Mouse (Mus musculus): Measurements from ENCODE around the gene Rccd1. TPM values are rescaled to one million over a fixed set of nuclear protein-coding genes. Genes with fewer than 3 reads are reported as not detected.
A peak's percentile ranks its signal among the peaks of the same experiment; 100 is the strongest.

Gene Rccd1
- total RNA-seq, 2 experiments from 2014 or later = 13.1 to 14.5 TPM

DNA sequence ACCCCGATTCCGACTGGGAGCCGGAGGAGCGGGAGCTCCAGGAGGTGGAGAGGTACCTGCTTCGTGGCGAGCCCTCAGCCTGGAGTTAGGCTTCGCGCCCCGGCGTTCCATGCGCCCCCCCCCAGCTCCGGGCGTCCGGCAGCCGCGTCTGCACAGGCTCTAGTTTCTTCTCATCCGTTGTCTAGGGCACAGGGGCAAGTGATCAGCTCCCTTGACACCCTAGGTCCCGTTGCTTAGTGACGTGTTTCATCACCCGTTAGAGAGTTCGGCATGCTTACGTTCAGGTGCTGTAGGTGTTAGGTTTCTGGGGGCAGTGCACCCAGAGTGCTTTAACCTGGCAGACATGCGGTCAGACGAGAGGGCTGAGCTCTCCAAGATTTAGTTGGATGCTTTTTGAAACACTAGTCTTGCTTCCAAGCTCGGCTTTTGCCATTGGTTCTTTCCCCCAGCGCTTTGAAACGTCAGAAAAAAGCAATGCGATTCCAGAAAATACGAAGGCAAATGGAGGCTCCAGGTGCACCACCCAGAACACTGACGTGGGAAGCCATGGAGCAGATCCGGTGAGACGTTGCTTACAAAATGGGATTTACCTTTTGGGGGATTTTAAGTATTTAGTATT, 62.8 kb downstream of the Rccd1 start:
- peak in 1 of 2 experiments; percentile 7 for DNase-seq (ENCODE audit: low spot score in 2 of 2)

DNA sequence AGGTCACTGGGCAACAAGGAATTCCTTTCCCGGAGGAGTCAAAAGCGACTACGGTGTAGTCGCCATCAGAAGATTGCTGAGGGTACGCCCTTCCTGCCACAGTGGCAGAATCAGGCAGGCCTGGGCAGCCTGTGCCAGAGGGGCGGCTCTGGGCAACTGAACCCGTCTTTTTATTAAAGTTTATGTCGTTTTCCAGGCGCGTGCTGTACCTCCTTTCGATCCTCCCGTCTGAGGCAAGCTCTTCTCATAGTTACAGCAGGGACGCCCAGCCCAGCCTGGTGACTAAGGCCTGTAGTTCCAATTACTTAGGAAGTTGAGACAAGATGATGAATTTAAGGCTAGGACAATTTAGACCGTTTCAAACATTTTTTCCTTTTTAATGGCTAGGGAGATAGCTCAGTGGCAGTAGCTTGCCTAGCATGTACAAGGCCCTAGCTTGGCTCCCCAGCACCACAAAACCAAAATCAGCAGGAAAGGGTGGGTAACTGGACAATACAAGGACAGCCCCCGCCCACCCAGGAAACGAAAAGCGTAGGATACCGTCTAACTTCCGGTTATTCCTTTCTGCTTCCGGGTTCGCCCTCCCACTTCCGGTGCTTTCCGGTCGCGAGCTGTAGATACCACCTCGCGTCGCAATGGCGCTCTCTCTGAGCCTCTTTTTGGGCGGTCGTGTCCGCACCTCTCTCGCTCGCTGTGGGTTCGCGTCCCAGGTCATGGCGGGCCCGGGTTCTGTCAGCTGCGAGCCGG, 63.5 kb downstream of the Rccd1 start, which contains the start of gene Ngrn:
Gene Ngrn (plus strand): TSS at position 591 of the 747 bp plus-strand sequence.
- peak; percentile 87 to 88 for DNase-seq (ENCODE audit: low spot score in 2 of 2)

DNA sequence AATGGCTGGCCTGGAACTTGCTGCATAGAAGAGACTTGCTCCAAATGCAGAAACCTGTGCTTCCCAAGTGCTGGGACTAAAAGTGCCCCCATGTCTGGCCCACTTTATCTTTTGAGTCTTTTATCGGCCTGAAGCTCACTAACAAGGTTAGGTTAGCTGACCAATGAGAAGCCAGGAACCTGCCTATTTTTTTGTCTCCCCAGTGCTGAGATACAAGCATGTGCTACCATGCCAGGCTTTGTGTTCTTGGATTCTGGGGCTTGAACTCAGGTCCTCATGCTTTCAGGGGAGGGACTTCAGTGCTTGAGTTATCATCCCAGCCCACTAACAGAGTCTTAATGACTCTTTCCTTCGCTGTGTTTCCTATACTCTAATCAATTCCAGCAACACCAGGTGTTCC, 66.5 kb downstream of the Rccd1 start:
- DNase-seq (ENCODE audit: low spot score in 2 of 2) = no peak

DNA sequence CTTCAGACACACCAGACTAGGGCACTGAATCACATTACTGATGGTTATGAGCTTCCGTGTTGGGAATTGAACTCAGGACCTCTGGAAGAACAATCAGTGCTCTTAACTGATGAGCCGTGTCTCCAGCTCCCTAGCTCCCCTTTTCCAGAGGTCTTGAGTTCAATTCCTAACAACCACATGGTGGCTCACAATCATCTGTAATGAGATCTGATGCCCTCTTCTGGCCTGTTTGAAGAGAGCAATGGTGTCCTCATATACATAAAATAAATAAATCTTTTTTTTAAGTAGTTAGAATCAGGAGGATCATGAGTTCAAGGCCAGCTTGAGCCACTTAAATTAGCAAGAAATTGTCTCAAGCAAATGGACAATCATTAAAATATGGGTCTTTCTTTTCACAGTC, 68.3 kb downstream of the Rccd1 start:
- DNase-seq (ENCODE audit: low spot score in 2 of 2) = no peak

DNA sequence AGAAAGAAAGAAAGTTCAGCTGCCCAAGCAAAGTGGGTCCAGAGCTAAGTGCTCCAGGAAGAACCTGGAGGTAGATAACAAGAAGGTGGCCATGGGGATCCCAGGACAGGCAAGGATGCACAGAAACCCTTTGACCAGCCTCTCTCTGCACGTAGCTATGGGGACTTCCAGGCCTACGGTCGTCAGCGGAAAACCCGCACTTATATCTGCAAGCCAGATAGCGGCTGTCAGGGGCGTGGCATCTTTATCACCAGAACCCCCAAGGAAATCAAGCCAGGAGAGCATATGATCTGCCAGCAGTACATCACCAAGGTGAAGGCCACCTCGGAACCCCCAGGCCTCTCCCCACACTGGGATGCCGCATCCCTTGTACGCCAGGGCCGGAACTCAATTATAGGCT, 71.4 kb downstream of the Rccd1 start:
- DNase-seq (ENCODE audit: low spot score in 2 of 2) = no peak

DNA sequence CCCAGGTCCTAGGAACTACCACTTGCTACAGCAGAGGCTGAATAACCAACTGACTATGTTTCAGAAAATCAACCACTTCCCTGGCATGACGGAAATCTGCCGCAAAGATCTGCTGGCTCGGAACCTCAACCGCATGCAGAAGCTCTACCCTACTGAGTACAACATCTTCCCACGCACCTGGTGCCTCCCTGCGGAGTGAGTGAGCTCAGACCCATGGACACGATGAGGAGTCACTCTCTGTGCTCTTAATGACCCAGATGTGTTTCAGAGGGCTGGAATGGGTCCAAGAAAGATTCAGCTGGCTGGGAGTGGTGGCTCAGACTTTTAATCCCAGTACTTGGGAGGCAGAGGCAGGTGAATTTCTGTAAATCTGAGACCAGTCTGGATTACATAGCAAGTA, 71.8 kb downstream of the Rccd1 start:
- no peak for DNase-seq (ENCODE audit: low spot score in 2 of 2)

DNA sequence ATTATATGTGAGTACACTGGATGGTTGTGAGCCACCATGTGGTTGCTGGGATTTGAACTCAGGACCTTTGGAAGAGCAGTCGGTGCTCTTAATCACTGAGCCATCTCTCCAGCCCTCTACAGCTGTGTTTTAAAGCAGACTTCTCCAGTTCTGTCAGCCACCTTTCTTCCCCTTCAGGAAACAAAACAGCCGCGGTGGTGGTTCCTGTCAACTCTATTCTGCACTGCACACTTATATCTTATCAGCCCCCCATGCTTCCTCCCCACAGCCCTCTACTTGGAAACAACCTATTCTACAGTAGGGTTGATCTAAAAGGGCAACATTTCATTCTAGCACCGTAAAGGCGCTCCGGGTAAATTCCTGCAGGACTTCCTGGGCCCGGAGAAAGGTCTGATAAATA, 77.4 kb downstream of the Rccd1 start:
- no peak for DNase-seq (ENCODE audit: low spot score in 2 of 2)

DNA sequence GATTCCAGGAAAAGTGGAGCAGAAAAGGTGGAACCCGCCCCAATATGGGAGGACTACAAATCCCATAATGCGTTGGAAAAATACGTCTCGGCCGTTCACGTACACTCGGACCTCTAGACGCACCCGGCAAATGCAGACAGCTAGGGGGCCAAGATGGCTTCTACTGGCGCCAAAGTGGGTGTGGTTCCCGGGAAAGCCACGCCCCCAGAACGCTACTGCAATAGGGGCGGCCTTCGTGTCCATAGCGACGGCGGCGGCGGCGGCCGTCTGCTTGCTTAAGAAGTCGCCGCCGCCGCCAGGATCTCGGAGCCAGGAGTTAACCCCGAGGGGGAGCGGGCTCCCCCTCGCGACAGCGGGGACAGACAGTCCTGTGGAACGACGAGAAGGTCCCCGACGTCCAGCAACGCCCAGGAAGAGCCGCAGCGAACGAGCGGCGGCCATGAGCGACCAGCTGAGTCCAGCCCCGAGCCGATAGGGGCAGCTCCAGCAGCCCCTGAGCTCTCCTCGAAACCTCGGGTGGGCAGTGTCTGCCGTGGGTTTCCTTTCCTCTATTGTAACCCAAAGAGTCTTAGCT, 78.0 kb downstream of the Rccd1 start, which contains the start of gene Ttll13:
Gene Ttll13 (plus strand): TSS at position 229 of the 574 bp plus-strand sequence.
- peak; percentile 95 for DNase-seq (ENCODE audit: low spot score in 2 of 2)

DNA sequence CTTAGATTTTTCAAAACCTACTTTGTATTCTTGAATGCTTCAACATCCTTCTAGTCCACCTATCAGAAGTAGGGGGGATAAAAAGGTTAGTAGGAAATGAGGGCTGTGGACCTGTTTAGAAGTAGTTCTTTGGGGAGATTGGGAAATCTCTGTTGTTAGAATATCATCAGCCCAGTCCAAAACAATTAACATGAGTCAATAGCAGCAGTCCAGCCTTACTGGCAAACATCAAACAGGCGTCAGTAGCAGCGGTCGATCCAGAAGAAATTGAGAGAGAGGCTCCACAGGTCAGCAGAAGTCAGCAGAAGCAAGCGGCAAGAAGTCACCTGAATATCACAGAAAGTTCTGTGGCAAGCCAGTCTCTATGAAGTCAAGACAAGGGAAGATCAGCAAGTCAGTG, 79.4 kb downstream of the Rccd1 start:
- no peak for DNase-seq (ENCODE audit: low spot score in 2 of 2)

Other genes with a start within 250 kb of the Rccd1 start
- gene Idh2, start 209.1 kb downstream of the Rccd1 start, total RNA-seq (2021) = 10 to 100 TPM; 51.5 to 63.4 TPM
- 10 to 100 TPM; 17.7 to 18.0 TPM for gene Sema4b, start 137.6 kb downstream of the Rccd1 start, total RNA-seq (2021)
- 10 to 100 TPM; 20.4 to 24.3 TPM for gene Cib1, start 91.6 kb downstream of the Rccd1 start, total RNA-seq (2021)
- gene Gdpgp1, start 91.6 kb downstream of the Rccd1 start, total RNA-seq (2021) = 1 to 10 TPM; 5.3 to 6.4 TPM
- 1 to 10 TPM; 1.9 to 3.0 TPM for gene Ttll13, start 78.1 kb downstream of the Rccd1 start, total RNA-seq (2021)
- 10 to 100 TPM; 41.8 to 47.0 TPM for gene Ngrn, start 63.2 kb downstream of the Rccd1 start, total RNA-seq (2021)
- gene Vps33b, start 54.8 kb downstream of the Rccd1 start, total RNA-seq (2021) = 10 to 100 TPM; 18.8 to 21.6 TPM
- gene Prc1, start 30.0 kb downstream of the Rccd1 start, total RNA-seq (2021) = under 1 TPM; 0.75 to 0.93 TPM
- gene Unc45a, start 16.6 kb upstream of the Rccd1 start, total RNA-seq (2021) = 10 to 100 TPM; 38.0 to 40.4 TPM
- 10 to 100 TPM; 49.7 to 54.5 TPM for gene Hddc3, start 18.6 kb upstream of the Rccd1 start, total RNA-seq (2021)
- gene Man2a2, start 46.9 kb upstream of the Rccd1 start, total RNA-seq (2021) = 100 to 1,000 TPM; 147 to 153 TPM
- 1 to 10 TPM; 4.5 to 5.8 TPM for gene Fes, start 63.5 kb upstream of the Rccd1 start, total RNA-seq (2021)
- gene Furin, start 81.0 kb upstream of the Rccd1 start, total RNA-seq (2021) = 10 to 100 TPM; 37.1 to 39.9 TPM
- 1 to 10 TPM; 4.4 to 4.6 TPM for gene Blm, start 210.7 kb upstream of the Rccd1 start, total RNA-seq (2021)

All from left cerebral cortex, adult 18-20 months (tissue).